Mouse (Mus musculus) G1E (cell line): Measurements from ENCODE around the gene Sptan1.

ENCODE experiments used
- CTCF ChIP-seq: IDR thresholded peaks from 2 replicates; pipeline ENCODE4 v1.5.1; 2012; ENCODE audit warnings: low read depth, low read length, inconsistent platforms, mixed read lengths
- GATA1 ChIP-seq: IDR thresholded peaks from 2 replicates; pipeline ENCODE4 v1.6.1; 2012; ENCODE audit warnings: borderline replicate concordance, low read length, inconsistent platforms, mixed read lengths
- GATA2 ChIP-seq: IDR thresholded peaks from 2 replicates; pipeline ENCODE4 v1.6.1; 2012; ENCODE audit warnings: low read depth, low read length, inconsistent platforms, borderline replicate concordance
- POLR2AphosphoS5 ChIP-seq: IDR thresholded peaks from 2 replicates; pipeline ENCODE4 v1.6.1; 2012; ENCODE audit warnings: low read depth, low read length, inconsistent platforms; ENCODE audit not compliant: insufficient replicate concordance
- TAL1 ChIP-seq: conservative IDR thresholded peaks from 2 replicates; pipeline ENCODE4 v1.6.1; 2012; ENCODE audit warnings: low read depth, low read length, inconsistent platforms, mixed read lengths

DNA sequence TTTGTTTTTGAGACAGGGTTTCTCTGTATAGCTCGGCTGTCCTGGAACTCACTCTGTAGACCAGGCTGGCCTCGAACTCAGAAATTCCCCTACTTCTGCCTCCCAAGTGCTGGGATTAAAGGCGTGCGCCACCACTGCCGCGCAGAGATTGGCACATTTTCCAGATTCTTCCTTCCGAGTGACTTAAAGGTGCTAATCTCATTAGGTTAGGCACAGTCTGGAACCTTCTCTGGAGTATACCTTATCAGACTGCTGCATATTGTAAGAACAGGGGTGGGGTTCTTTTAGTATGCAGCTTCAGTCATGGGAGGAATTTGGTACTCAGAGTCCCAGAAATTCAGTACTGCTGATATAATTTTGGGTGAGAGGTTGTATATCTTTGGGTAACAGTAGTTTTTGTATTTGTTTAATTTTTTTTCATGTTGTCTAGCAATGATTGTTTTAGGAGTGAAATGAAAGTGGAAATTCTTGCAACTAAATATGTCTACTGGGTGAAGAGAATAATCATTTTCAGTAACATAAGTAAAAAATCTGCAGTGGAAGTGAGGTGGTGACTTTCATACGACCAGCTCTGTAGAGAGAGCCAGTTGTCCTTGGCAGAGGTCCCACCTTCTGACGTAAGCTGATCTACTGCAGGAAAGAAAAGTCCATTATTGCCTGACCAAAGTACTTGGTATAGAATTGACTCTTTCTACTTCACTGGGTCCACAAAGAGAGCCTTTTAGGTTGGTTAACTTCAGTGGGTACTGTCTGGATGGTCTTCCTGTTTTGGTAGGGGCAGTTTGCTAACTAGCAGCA lies 6.7 kb downstream of the Sptan1 start:
- TF ChIP-seq GATA1 (no peak), POLR2AphosphoS5 (no peak), TAL1 (peak; percentile 51), CTCF (no peak), GATA2 (no peak)
